Mouse (Mus musculus) erythroblast, embryonic 14.5 days (primary cell): ENCODE data around the gene Zfp341. TPM values are rescaled to one million over a fixed set of nuclear protein-coding genes. Genes with fewer than 3 reads are reported as not detected.

Source experiments
- H3K27me3 ChIP-seq: 2 replicates; pipeline ENCODE4 v1.6.1; 2012; ENCODE audit warnings: inconsistent platforms; ENCODE audit not compliant: control insufficient read depth
- H3K36me3 ChIP-seq: 2 replicates; pipeline ENCODE4 v1.6.1; 2012; ENCODE audit warnings: mild to moderate bottlenecking, inconsistent platforms; ENCODE audit not compliant: control insufficient read depth
- H3K4me1 ChIP-seq: 2 replicates; pipeline ENCODE4 v1.6.1; 2012; ENCODE audit warnings: inconsistent platforms; ENCODE audit not compliant: control insufficient read depth
- H3K4me3 ChIP-seq: replicated peaks from 2 replicates; pipeline ENCODE3; 2012; ENCODE audit warnings: moderate library complexity, mild to moderate bottlenecking, inconsistent platforms
- H3K9me3 ChIP-seq: 2 replicates; pipeline ENCODE4 v1.6.1; 2012; ENCODE audit warnings: low read length, inconsistent platforms, mixed read lengths; ENCODE audit not compliant: control insufficient read depth
- GATA1 ChIP-seq: IDR thresholded peaks from 2 replicates; pipeline ENCODE4 v1.6.1; 2012; ENCODE audit warnings: low read length, inconsistent platforms, mixed read lengths
- TAL1 ChIP-seq: IDR thresholded peaks from 3 replicates; pipeline ENCODE4 v1.6.1; 2012; ENCODE audit warnings: low read length, inconsistent platforms, mixed read lengths
- polyA plus RNA-seq: library from polyadenylated mRNA; stranded (reverse); fragments of >175 nt; gene quantifications from 2 replicates; pipeline ENCODE4 v1.2.3, GENCODE M21; 2012

Gene Zfp341
- polyA plus RNA-seq, 1 experiment = 2.0 TPM

DNA sequence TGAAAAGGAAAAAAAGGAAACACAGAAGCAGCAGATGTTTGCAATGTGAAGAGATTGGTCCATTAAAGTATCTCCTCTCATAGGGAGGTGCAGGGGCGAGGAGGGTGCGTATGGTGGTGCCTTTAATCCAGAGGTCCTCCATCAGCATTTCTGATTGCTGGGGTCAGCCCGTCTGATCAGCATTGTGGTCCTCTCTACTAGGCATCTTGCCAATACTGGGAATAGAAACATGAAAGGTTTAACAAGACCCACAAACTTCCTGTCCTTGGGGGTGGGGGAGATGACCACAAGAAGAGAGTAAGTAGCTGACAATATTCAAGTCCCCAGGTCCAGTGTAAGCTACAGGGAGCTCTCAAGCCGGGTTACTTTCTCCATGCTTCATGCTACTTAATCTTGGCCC is 42.4 kb upstream of the Zfp341 start:
- no peaks in the 10 kb centered on the region for H3K9me3 ChIP-seq
- peaks cover 26% of the 10 kb centered on the region for H3K36me3 ChIP-seq
- TF ChIP-seq GATA1 = no peak
- no peak for TF ChIP-seq TAL1
- peaks cover 54% of the 10 kb centered on the region for H3K4me1 ChIP-seq
- peak overlapping the region; percentile 73 for H3K4me3 ChIP-seq
- no peaks in the 10 kb centered on the region for H3K27me3 ChIP-seq

DNA sequence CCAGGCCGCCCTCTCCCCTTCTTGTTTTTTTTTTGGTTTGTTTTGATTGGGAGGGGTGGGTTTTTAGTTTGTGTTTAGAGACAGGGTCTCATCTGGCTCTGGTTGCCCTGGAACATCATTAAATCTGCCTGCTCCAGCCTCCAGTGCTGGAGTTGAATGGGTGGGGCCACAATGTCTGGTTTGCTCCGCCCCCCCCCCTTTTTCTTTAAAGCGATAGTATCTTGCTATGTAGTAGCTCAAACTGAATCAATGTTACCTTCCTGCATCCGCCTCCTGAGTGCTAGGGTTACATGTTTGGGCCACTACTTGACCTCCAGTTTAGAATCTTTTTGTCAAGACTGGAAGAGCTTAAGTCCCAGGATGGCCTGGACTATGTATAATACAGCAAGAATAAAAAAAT is 41.8 kb upstream of the Zfp341 start:
- H3K27me3 ChIP-seq = no peaks in the 10 kb centered on the region
- peaks cover 48% of the 10 kb centered on the region for H3K4me1 ChIP-seq
- peaks cover 20% of the 10 kb centered on the region for H3K36me3 ChIP-seq
- H3K4me3 ChIP-seq = no peak overlapping the region
- no peak for TF ChIP-seq GATA1
- no peak for TF ChIP-seq TAL1
- H3K9me3 ChIP-seq = no peaks in the 10 kb centered on the region

DNA sequence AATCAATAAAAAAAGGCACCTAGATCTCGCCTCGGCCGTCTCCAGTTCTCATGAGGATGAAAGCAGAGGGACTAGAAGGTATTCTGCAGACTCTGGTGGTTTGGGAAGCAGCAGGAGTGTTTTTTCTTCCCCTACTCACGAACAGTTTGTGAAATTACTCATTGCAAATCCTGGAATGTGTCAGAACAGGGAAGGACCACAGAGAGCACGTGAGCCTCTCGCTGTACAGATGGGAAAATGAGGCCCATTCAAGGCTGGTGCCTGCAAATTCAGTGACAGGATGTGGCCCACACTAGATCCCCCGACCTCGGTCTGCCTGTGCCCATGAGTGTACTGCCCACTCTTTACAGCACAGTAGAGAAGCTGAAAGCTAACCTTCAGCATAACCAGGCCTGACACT is 41.1 kb upstream of the Zfp341 start:
- no peak overlapping the region for H3K4me3 ChIP-seq
- TF ChIP-seq TAL1 = no peak
- TF ChIP-seq GATA1 = no peak
- no peaks in the 10 kb centered on the region for H3K27me3 ChIP-seq
- H3K9me3 ChIP-seq = no peaks in the 10 kb centered on the region
- peaks cover 13% of the 10 kb centered on the region for H3K36me3 ChIP-seq
- H3K4me1 ChIP-seq = peaks cover 42% of the 10 kb centered on the region

DNA sequence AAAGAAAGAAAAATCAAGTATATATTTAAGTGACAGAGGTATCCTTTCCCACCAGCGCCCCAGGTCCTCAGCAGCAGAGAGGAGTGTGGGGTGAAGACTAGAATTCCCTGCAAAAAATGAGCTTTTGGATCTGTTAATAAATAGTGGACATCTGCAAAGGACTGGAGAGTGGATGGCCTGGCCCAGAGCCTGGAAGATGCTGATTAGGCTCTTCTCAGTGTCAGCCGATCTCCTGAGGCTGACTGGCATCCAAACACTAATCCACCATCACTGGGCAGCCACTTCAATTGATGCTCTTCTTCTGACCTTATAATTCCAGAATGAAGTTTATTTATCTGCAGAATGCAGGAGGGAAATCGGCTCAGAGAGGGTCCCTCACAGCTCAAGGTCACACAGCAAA is 40.1 kb upstream of the Zfp341 start:
- no peak for TF ChIP-seq GATA1
- no peak for TF ChIP-seq TAL1
- Histone ChIP-seq H3K36me3 (peaks cover 5% of the 10 kb centered on the region), H3K4me3 (no peak overlapping the region), H3K4me1 (peaks cover 34% of the 10 kb centered on the region), H3K9me3 (no peaks in the 10 kb centered on the region), H3K27me3 (no peaks in the 10 kb centered on the region)

DNA sequence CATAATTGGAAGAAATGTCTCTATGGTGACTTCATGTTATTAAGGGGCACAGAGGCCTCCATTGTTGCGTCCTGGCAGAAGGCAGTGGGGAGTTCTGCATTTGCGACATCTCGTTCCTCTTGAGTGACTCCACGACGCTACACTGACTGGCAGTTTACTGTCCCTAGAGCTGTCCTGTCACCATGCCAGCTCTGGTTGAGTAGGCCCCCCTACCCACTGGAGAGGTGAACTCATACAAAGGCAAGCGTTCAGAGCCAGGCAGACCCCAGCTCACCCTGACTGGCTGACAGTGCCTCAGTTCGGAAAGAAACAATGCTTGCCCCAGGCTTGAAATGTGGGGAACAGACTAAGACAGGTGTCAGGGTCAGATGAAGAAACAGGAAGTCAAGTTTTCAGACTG is 38.8 kb upstream of the Zfp341 start:
- Histone ChIP-seq H3K9me3 (no peaks in the 10 kb centered on the region), H3K36me3 (no peaks in the 10 kb centered on the region), H3K4me3 (no peak overlapping the region), H3K27me3 (no peaks in the 10 kb centered on the region), H3K4me1 (peaks cover 22% of the 10 kb centered on the region)
- TF ChIP-seq GATA1 (no peak), TAL1 (no peak)

DNA sequence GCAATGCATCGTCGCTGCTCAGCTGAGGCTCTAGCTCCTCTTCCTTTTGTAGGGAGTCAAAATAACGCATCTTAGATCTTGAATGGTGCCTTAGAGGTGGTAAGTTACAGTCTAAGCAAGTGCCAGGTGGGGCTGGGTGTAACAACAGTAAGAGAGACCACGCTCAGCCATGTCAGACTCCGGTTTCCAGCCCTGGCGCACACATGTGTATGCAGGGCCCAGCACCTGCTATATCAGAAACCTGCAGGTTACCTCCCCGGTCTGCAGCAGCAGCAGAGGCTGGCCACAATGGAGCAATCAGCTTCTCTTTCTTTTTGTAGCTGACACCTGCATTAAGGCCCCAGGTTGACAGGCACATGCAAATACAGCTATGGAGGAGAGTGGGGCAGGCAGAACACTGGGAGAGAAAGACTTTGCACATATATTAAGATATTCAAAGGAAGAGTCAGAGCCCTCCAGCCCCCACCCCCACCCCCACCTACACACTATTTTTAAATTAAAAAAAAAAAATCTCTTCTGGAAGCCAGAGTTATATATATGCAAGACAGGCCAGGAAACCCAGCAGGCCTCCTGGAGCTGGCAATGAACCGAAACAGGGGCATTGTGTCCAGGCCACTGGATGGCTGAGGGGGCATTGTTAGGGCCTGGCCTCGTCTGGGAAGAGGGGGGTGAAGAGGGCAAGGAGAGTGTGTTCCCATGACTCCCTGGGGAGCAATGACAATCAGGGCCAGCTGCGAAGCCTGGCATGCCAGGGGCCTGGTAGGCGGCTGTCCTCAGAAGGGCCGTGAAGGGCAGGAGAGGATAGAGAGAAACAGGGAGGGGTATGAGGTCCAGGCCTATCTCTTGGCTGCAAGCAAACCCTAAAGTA is 36.0 kb upstream of the Zfp341 start:
- H3K4me1 ChIP-seq = peaks cover 2% of the 10 kb centered on the region
- no peak for TF ChIP-seq GATA1
- no peaks in the 10 kb centered on the region for H3K36me3 ChIP-seq
- no peak overlapping the region for H3K4me3 ChIP-seq
- no peaks in the 10 kb centered on the region for H3K9me3 ChIP-seq
- no peaks in the 10 kb centered on the region for H3K27me3 ChIP-seq

DNA sequence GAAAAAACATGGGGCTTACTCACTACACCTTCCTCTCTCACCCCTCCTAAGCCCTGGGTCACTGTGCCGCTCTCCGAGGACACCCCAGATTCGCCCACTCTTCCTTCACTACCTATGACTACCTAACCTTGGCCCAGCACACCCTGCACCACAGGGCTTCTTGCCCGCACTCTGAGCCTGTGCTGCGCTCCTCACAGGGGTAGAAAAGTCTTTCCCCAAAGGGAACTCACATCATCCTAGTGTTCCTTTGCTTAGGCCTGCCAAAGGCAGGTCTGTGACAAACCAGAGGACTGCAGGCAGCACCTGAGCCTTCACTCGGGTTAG is 35.4 kb upstream of the Zfp341 start:
- Histone ChIP-seq H3K4me3 (no peak overlapping the region), H3K4me1 (peaks cover 6% of the 10 kb centered on the region), H3K9me3 (no peaks in the 10 kb centered on the region), H3K36me3 (no peaks in the 10 kb centered on the region), H3K27me3 (no peaks in the 10 kb centered on the region)
- TF ChIP-seq GATA1 (no peak), TAL1 (no peak)

DNA sequence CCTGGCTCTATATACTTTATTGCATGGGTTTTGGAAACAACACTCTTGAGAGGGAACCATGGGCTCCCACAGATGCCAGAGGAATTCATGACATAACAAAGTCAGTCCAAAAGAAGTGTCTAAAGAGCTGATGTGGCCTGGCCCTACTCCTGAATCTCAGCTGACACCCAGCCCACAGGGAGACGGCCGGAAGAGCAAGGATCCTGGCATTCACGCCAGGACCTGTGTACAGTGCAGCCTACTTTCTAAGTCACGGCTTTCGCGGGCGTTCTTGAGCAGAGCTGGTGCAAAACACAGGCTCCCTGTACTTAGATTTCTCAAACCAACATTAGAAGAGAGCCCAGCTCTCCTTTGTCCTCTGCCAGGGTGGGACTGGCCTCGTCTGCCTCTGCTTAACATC is 32.5 kb upstream of the Zfp341 start:
- Histone ChIP-seq H3K9me3 (no peaks in the 10 kb centered on the region), H3K4me1 (peaks cover 25% of the 10 kb centered on the region), H3K36me3 (peaks cover under 1% of the 10 kb centered on the region; the same call in 1 of the 2 replicates), H3K27me3 (no peaks in the 10 kb centered on the region), H3K4me3 (no peak overlapping the region)
- TF ChIP-seq TAL1 (no peak), GATA1 (no peak)

DNA sequence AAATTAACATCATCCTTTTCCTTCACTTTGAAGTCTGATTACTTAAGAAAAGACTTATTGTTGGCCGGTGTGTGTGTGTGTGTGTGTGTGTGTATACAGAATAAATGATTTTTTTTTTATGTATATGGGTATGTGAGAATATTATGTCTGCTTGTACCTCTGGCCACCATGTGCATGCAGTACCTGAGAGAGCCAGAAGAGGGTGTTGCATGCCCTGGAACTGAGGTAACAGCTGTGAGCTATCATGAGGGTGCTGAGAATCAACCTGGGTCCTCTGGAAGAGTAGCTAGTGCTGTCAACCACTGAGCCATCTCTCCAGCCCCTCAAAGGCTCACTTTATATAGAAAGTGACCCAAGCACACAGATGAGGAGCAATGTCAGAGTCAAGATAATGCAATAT is 31.7 kb upstream of the Zfp341 start:
- peaks cover 25% of the 10 kb centered on the region for H3K4me1 ChIP-seq
- no peaks in the 10 kb centered on the region for H3K9me3 ChIP-seq
- H3K4me3 ChIP-seq = no peak overlapping the region
- no peak for TF ChIP-seq TAL1
- no peak for TF ChIP-seq GATA1
- H3K27me3 ChIP-seq = no peaks in the 10 kb centered on the region
- H3K36me3 ChIP-seq = peaks cover 7% of the 10 kb centered on the region
